Mouse (Mus musculus) pancreas, adult 10 weeks (tissue): ENCODE results near the gene Fbxl14. TPM values are rescaled to one million over a fixed set of nuclear protein-coding genes. Genes with fewer than 3 reads are reported as not detected.

Experiments
- polyA plus RNA-seq: library from polyadenylated mRNA; stranded (reverse); fragments of 350-450 nt; fragmentation: Illumina TruSeq; extraction: RNeasy Lipid Tissue Mini Kit (QIAGEN cat#74804); gene quantifications from one replicate; pipeline ENCODE4 v1.2.3, GENCODE M21; 2015; ENCODE audit warnings: low read depth, low replicate concordance; ENCODE audit not compliant: insufficient read depth

Fbxl14 gene
- 4.8 TPM for polyA plus RNA-seq

DNA sequence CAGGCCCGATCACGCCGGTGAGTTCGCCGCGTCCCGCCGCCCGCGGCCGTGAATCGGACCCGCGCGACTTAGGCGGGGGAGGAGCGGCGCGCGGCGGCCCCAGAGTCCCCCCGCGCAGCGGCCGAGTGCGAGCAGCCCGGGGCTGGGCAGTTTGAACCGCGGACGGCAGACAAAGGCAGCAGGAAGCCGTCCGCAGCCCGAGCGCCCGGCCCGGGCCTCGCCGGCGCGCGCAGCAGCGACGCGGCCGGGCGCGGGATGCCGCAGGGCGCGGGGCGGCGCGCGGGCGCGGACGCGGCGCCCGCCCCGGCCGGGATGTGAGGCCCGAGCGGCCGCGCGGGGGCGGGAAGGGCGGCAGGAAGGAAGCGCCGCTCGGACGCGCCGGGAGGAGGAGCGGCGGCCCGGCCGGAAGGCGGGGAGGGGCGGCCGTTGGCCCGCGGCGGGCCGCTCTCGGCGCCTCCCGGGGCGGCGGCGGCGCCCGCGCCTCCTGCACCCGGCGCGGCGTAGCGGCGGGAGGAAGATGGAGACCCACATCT, at the start of gene Fbxl14:
Gene Fbxl14, plus strand, starts transcription at position 326 of the 533 bp plus-strand sequence.

Other genes with a start within 250 kb of the Fbxl14 start
- gene Cacna2d4, start 243.1 kb upstream of the Fbxl14 start, polyA plus RNA-seq, result not detected
- gene Lrtm2, start 148.9 kb upstream of the Fbxl14 start, polyA plus RNA-seq, result not detected
- gene Adipor2, start 62.0 kb upstream of the Fbxl14 start, polyA plus RNA-seq, result 14.7 TPM
- gene Wnt5b, start 64.7 kb downstream of the Fbxl14 start, polyA plus RNA-seq, result 0.33 TPM